Mouse (Mus musculus) MEL-GATA-1-ER (cell line): ENCODE results near the gene Fam84b.

Experiments used
- DNase-seq: peaks from one replicate; pipeline ENCODE4 v3.0.0-alpha.2; 2012; ENCODE audit warnings: low read depth; ENCODE audit errors: extremely low read depth

Fam84b gene

DNA sequence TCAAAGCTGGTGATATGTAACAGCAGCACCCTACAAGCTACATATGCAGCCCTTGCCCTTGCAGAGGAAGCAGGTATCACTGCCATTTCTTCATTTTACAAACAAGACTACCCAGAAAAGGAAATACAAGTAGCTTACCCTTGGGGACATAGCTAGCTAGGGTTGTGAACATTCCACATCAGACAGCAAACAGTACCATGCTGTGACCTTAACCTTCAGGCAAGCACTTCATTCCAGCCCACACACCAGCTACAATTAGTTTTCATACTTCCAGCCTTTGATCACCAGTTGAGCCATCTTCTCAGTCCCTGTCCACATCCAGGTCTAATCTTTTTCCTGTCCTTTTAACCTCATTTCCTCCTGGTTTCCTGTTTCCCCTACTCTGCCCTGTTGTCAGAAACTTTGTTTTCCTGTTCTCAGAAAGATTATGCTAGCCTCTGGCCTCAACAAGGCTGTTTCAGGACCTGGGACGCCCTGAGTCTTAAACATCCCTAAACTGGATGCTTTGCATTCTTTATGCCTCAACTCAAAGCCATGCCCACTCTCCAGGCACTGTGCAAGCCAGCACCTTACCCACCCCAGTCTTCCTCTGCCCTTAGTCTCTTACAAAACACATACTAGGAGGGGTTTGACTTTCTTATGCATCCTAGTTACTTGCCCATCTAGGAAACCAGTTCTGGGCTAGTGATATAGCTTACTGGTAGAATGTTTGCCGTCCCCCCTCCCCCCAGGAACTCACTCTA lies 19.9 kb downstream of the Fam84b start:
- no peak for DNase-seq

DNA sequence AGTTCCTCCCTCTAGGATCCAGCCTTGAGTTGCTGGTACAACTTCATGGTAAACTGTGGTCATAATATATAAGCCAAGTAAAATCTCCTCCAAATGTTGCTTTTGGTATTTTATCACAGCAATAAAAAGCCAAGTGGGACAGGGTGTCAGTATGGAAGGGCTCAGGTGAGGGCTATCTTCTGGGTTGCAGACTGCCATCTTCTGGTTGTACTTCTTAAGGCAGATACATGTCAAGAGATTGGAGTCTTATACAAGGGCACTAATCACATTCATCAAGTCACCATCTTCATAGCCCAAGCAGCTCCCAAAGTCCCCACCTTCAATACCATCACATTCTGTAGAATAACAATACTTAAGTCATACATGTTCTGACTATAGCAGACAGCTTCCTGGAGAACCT lies 21.0 kb downstream of the Fam84b start:
- DNase-seq = no peak

DNA sequence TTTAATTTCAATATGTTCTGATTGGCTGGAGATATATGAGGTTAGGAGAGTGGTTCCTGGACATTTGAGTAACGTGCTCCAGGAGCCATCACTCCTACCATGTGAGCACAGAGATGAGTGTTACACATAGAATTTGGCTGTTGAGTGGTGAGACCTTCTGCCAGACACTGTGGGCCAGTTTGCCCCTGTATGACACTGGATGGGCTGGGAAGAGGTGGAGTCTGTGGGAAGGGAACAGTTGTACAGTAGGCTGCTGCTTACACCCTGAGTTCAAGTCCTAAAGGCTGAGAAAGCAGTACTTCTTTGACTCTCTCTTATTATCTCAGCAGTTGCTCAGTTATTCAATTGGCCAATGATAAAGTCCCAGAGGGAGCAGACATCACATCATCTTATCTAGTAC lies 27.4 kb downstream of the Fam84b start:
- DNase-seq = no peak

DNA sequence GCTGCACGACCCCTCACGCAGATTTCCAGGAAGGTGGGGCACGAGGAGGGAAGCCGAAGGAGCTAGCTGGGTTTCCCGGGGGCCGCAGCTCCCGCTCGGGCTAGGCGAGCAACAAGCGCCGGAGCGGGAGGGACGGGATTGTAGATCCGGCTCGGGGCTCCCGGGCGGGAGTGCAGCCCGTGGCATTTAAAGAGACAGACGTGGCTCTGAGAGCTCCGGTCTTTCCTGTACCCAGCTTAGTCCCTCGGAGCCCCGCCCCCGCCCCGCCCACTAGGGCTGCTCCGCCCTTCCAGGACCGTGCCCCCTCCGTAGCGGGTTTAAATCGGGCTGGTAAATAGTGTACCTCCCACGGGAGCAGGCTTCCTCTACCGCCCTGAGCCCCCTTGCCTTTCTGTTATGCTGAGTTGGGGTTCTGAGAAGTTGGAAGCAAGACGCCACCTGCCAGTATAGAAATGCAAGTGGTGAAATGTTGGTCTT lies 28.8 kb downstream of the Fam84b start:
- no peak for DNase-seq

DNA sequence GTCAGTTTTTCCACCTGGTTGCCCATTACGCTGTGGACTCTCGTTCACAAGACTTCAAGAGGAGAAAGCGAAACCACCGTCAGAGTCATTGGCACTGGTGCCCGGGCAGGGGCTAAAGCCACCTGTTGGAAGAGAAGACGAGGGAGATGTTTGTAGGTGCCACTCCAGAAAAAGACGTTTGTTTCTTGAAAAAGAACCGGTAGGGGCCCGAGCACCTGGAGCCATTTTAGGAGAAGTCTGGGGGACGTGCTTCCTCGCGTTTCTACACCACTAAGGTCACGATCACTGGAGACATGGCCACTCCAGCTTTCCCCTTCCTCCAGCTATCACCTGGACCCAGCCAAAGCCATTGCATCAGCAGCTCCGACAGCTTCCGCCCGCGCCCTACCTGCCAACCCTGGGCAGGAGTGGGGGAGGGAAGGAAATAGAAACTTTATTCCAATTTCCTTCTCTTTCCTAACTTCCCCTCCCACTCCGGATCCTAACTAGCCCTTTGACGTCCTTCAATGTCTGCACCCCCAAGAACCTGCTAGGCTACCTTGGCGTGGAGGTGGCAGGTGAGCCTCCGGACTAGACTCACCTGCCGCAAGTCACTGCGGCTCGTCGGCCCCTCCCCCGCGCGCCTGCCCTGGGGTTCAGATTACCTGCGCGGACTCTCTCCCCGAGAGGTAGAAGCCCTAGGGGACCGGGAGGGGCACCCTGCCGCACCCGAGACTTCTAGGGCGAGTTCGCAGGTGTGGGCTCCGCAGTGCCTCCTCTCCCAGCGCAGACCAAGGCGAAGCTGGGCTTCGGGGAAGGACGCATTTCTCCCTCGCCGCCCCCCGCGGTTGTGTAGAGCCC lies 29.5 kb downstream of the Fam84b start:
- no peak for DNase-seq

DNA sequence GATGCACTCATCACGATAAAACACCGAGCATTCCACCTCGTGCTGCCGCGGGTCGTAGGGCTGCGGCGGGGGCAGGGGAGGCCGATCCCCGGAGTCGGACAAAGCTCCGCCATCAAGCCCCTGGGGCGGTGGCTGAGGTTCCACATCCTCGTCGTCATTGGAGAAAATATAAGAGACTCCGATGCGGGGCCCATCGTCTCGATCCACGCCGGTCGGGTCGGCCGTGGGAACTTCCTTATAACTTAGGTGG lies 30.0 kb downstream of the Fam84b start:
- DNase-seq = no peak

DNA sequence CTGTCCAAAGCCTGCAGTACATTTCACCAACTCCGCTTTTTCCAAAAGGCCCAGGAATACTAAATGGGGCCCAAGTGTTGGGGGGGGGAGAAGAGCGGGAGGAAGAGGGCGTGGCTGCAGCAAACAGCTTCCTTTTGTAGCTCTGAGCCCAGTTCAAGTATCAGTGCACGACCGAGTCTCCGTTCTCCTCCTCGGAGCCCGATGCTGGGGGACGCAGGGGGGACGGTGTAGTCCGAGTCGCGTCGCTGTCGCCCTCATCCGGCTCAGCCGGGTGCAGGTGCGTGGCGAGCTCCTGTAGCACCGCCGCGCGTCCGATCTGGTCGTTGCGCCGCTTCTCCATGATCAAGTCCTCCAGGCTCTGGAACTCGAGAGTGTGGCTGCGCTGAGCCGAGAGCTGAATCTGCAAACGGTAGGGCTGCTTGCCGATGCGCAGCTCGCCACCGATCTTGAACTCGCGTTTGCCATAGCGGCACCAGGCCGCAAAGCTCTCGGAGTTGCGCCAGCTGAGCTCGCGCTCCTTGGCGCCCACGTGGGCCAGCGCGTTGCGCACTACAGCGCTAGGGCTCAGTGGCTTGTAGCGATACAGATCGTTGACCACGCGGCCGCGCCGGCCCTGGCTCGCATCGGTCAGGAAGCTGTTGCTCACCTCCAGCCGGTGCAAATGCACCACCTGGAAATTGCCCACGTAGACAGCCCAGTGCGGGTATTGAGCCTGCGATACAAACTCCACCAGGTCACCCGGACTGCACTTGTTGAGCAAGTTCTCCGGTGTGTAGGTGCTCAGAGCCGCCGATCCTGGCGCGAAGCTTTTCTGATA lies 30.6 kb downstream of the Fam84b start:
- DNase-seq = no peak

DNA sequence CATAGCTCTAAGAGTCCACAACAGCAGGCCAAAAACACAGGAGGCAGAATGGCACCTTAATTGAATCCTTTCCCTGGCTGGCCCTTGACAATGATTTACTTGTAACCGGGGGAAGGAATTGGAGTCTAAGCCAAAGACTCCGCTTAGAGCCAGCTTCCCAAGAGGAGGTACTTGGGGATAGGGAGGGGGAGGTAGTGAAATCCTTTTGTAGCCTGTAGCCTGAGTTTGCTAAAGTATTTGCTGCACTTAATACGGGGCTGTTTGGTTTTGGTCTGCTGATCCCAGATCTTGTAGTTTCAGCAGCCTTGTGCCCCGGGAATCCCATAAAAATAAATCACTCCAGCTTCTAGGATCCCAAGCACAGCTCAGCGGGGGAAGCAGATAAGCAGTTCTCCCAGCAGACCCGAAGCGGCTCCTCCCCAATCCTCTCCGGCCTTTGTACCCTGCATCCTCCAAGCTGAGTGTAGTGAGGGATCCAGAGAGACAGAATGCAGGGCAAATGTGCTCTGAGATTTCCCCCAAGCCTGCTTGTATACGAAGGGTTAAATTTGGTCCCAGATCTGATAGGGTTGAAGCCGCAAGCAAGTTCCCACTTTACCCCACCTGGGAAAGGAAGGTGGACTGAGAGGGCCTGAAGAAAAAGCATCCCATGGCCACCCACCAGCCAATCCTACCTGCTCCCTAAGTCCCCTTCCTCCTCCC lies 31.3 kb downstream of the Fam84b start:
- DNase-seq = no peak

DNA sequence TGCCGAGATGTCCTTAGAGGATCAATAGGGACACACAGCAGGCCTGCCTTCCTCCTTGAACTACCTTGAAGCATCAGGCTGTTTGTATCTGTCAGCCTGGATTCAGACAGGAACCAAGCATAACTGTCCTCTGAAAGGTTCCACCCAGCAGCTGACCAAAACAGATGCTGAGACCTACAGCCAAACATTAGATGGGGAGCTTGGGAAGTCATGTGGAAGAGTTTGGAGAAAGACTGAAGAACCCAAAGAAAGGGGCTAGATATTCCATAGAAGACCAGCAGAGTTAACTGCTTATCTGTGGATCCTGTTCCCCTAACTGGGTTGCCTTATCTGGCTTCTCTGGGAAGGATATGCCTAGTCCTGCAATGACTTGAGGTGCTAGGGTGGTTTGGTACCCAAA lies 35.1 kb downstream of the Fam84b start:
- no peak for DNase-seq

DNA sequence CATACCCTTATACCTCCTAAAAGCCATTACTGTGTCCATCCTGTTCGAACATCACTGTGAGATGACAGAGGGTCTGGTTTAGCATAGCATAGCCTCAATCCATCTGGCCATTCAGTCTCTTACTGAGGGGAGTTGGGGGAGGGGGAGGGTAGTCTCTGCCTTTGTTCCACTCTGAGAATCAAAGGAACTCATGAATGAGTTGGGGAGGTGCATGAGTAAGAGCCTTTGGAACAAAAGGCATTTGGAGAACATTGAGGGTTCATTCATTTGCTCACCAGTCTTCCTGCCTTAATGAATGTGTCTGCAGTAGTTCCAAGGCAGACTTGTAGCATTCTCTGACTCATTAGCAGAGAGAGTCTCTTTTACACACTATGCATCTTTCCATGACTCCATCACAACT lies 37.1 kb downstream of the Fam84b start:
- DNase-seq = no peak

DNA sequence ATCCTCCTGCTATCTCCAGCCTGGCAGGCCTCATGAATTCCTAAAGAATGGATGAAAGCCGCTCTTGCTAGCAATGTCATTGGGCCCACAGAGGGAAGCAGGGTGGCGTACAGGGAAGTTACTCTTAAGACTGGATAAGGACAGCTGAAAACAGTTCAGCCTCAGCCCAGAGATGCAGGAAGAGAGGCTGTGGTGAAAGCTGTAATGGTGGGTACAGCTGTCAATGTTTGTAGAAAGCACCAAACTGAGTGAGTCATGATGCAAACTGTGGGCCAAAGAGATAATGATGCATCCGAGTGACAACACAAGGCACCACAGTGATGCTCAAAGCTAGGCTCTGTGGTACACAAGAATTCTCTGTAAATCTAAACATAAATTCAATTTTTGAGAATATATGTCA lies 39.0 kb downstream of the Fam84b start:
- DNase-seq = no peak

DNA sequence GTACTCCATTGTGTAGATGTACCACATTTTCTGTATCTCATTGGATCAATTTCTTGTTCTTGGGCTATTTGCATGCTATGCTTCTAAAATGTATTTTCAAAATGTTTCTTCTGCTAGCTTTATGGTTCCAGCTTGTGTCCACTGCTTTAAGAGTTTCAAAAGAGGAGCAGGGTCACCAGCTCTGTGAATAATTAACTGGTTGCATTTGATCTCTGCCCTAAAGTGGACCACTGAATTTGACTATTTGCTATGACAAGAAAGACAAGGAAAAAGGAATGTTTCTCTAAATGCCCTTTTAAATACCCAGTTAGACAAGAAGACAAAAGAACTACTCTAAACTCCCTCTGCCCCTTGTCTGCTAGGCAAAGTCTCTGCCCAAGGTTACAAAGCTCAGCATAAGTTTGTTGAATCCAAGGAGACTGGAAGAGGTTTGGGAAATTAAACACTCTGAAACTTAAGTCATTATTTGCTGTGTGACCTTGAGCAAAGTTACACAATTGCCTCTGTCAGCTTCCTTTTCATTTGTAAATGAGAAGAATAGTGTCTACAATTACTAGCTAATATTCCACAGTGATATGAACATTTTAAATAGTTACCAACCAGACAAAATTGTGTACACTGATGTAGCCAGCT lies 60.4 kb downstream of the Fam84b start:
- DNase-seq = no peak

DNA sequence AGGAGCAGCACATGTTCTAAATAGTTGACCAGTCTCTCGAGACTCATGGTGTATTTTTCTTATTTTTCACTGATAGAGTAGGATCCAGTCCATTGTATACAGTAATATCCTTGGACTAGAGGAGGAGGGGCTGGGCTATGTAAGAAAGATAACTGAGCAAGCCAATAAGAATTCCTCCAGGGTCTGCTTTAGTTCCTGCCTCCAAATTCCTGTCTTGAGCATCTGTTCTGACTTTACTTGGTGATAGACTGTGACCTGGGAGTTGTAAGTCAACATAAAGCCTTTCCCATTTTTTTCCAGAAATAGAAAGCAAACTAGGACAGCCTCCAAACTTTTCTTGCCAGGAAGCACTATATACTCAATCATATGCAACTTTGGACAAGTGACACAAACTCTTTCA lies 64.5 kb downstream of the Fam84b start:
- DNase-seq = no peak

DNA sequence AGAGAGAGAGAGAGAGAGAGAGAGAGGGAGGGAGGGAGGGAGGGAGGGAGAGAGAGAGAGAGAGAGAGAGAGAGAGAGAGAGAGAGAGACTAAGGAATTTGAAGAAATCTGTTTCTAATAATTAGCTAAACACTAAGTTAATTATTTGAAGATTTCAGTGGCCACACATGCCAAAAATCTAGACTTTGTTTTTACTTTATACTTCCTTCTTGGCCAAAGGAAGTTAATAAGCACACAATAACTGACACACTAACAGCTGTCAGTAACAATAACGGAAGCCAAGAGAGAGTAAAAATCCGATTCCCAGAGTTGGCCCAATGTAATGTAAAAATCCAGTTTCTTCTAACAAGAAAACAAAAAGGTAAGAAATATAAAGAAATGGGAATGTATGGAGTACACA lies 69.8 kb downstream of the Fam84b start:
- DNase-seq = no peak

DNA sequence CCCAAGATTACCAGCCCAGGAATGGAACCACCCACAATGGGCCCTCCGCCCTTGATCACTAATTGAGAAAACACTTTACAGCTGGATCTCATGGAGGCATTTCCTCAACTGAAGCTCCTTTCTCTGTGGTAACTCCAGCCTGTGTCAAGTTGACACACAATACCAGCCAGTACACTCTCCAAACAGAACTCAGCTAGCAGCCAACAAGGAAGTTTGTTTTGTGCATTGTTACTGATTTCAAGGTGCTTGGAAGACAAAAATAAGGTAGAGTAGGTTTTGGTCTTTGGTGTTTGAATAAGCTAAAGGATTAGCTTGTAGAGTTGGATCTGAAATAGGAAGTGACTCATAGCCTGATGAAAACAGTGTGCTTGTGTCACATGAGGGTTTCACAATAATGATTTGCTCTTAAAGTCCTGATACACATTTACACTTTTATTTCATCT lies 74.0 kb downstream of the Fam84b start:
- DNase-seq = no peak

DNA sequence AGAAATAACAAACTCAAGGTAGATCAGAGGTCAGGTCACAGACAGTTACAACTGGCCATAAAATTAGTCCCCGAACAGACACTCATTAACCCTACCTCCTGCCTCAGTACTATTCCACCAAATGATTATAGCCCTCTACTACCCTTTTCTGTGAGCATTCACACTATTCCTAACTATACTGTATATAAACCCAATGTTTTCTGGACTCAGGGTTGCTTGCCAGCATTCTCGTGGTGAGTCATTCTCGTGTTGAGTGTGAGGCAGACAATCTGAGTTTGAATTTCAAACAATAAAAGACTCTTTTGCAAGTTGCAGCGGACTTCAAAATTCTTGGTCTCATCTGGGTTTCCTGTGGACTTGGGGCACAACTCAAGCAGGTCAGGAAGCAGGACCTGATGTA lies 74.5 kb downstream of the Fam84b start:
- DNase-seq = no peak
